Mouse (Mus musculus): ENCODE results near the gene Trim58. TPM values are rescaled to one million over a fixed set of nuclear protein-coding genes. Genes with fewer than 3 reads are reported as not detected.
A peak's percentile ranks its signal among the peaks of the same experiment; 100 is the strongest.

Trim58 gene
- polyA plus RNA-seq, 1 experiment = not detected

DNA sequence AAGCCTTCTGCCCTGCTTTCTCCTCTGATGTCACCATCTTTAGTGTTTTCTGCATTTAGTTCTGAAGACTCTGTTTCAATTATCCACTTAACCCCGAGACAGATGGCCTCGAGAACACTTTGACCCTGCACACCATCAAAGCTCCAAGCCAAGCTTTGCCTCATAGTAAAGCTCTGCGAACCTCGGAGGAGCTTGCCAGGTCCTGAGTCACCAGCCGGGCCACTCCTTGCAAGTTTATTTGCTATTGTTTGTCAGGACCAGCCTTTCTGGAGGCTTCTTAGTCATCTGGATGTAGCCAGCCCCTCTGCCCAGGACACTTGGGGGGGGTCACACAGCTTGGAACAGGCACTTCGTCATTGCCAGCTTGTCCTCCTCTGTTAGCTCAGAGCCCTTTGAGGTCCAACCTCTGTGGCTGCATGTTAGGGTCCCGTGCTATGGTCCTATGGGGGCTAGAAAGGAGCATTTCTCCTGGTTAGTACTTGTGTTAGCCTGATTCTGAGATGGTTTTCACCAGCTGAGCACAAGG is 2.0 kb upstream of the Trim58 start:
- Histone ChIP-seq H3K79me2 (ENCODE audit: control insufficient read depth, insufficient read depth) (no peaks in the 10 kb centered on the region), H3K79me3 (ENCODE audit: low read depth) (no peaks in the 10 kb centered on the region), H3K4me3 (ENCODE audit: insufficient read depth, poor library complexity, severe bottlenecking) (no peak overlapping the region), H3K27me3 (ENCODE audit: control insufficient read depth, insufficient read depth, insufficient read length) (peaks cover 13% of the 10 kb centered on the region), H3K36me3 (ENCODE audit: control insufficient read depth, insufficient read depth) (no peaks in the 10 kb centered on the region), H3ac (ENCODE audit: control insufficient read depth, insufficient read length, low read depth) (no peak overlapping the region)
- no peak for TF ChIP-seq USF1 (IDR thresholded peaks at IDR 0.05; ENCODE audit: low read depth)

- Histone ChIP-seq H3K79me3 (ENCODE audit: low read depth) (no peaks in the 10 kb centered on the region), H3K27me3 (ENCODE audit: control insufficient read depth, insufficient read depth, insufficient read length) (peaks cover 20% of the 10 kb centered on the region), H3ac (ENCODE audit: control insufficient read depth, insufficient read length, low read depth) (no peak overlapping the region), H3K36me3 (ENCODE audit: control insufficient read depth, insufficient read depth) (no peaks in the 10 kb centered on the region), H3K4me3 (ENCODE audit: insufficient read depth, poor library complexity, severe bottlenecking) (no peak overlapping the region), H3K79me2 (ENCODE audit: control insufficient read depth, insufficient read depth) (no peaks in the 10 kb centered on the region)
- no peak for TF ChIP-seq MYOG (IDR thresholded peaks at IDR 0.05; ENCODE audit: control insufficient read depth, extremely low read depth, insufficient read length)
- no peak for TF ChIP-seq USF1 (IDR thresholded peaks at IDR 0.05; ENCODE audit: low read depth)
- TF ChIP-seq FOSL1 (IDR thresholded peaks at IDR 0.05; ENCODE audit: insufficient read depth, low read length, poor library complexity, severe bottlenecking) = no peak
- TF ChIP-seq CEBPB (IDR thresholded peaks at IDR 0.05; ENCODE audit: low read depth) = no peak
- TF ChIP-seq CTCF (IDR thresholded peaks at IDR 0.05; ENCODE audit: control insufficient read depth, insufficient read depth, insufficient read length) = no peak
- no peak for TF ChIP-seq MAX (IDR thresholded peaks at IDR 0.05)
- TF ChIP-seq MYOD1 (IDR thresholded peaks at IDR 0.05; ENCODE audit: control insufficient read depth, insufficient read length, low read depth) = no peak
Observed at GRCm38 (mm10) chr11:58641057-58641456, 792 bp downstream of the Trim58 start.

DNA sequence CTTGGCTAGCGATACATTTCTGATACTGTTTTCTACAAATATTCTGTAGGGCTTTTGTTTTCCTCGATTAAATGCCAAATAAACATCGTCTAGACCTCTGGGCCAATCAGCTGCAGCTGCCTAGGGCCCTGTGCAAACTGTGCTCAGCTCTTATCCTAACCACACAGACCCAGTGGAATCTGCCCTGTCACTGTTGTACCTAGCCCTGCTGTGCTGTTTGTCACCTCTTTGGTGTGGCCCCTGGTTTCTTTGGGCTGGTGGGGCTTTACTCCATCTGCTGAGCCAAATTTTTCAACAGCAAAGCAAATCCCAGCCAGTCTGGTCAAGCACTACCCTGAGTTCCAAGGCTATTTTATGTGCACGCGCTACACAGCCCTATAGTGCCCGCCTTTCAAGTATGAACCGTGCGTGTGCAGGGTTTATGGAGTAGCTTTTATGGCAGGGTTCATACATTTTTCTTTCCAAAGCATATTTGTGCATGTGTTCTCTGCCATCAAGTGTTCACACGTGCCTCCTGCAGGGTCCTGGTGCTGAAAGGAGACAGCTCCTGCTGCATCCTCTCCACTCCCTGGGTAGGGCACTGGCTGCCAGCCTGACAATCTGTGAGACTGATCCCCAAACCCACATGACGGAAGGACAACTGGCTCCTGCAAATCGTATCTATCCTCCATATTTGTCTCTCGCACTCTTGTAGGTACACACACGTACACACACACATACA is 1.5 kb downstream of the Trim58 start:
- H3K27me3 ChIP-seq (ENCODE audit: control insufficient read depth, insufficient read depth, insufficient read length) = peaks cover 20% of the 10 kb centered on the region
- no peaks in the 10 kb centered on the region for H3K36me3 ChIP-seq (ENCODE audit: control insufficient read depth, insufficient read depth)
- no peaks in the 10 kb centered on the region for H3K79me2 ChIP-seq (ENCODE audit: control insufficient read depth, insufficient read depth)
- TF ChIP-seq MYOD1 (IDR thresholded peaks at IDR 0.05; ENCODE audit: control insufficient read depth, insufficient read length, low read depth) (no peak), USF1 (IDR thresholded peaks at IDR 0.05; ENCODE audit: low read depth) (no peak), FOSL1 (IDR thresholded peaks at IDR 0.05; ENCODE audit: insufficient read depth, low read length, poor library complexity, severe bottlenecking) (no peak), CEBPB (IDR thresholded peaks at IDR 0.05; ENCODE audit: low read depth) (no peak), CTCF (IDR thresholded peaks at IDR 0.05; ENCODE audit: control insufficient read depth, insufficient read depth, insufficient read length) (no peak), MYOG (IDR thresholded peaks at IDR 0.05; ENCODE audit: control insufficient read depth, extremely low read depth, insufficient read length) (no peak), MAX (IDR thresholded peaks at IDR 0.05) (no peak)
- H3K4me3 ChIP-seq (ENCODE audit: insufficient read depth, poor library complexity, severe bottlenecking) = no peak overlapping the region
- H3ac ChIP-seq (ENCODE audit: control insufficient read depth, insufficient read length, low read depth) = no peak overlapping the region
- no peaks in the 10 kb centered on the region for H3K79me3 ChIP-seq (ENCODE audit: low read depth)

GRCm38 (mm10) chr11:58643350-58643749 is 3.1 kb downstream of the Trim58 start:
- H3K79me2 ChIP-seq (ENCODE audit: control insufficient read depth, insufficient read depth) = no peaks in the 10 kb centered on the region
- H3K4me3 ChIP-seq (ENCODE audit: insufficient read depth, poor library complexity, severe bottlenecking) = no peak overlapping the region
- H3ac ChIP-seq (ENCODE audit: control insufficient read depth, insufficient read length, low read depth) = no peak overlapping the region
- no peaks in the 10 kb centered on the region for H3K36me3 ChIP-seq (ENCODE audit: control insufficient read depth, insufficient read depth)
- TF ChIP-seq CTCF (IDR thresholded peaks at IDR 0.05; ENCODE audit: control insufficient read depth, insufficient read depth, insufficient read length) (peak; percentile 2), MYOD1 (IDR thresholded peaks at IDR 0.05; ENCODE audit: control insufficient read depth, insufficient read length, low read depth) (no peak), MYOG (IDR thresholded peaks at IDR 0.05; ENCODE audit: control insufficient read depth, extremely low read depth, insufficient read length) (no peak)
- H3K79me3 ChIP-seq (ENCODE audit: low read depth) = no peaks in the 10 kb centered on the region
- peaks cover 20% of the 10 kb centered on the region for H3K27me3 ChIP-seq (ENCODE audit: control insufficient read depth, insufficient read depth, insufficient read length)

DNA sequence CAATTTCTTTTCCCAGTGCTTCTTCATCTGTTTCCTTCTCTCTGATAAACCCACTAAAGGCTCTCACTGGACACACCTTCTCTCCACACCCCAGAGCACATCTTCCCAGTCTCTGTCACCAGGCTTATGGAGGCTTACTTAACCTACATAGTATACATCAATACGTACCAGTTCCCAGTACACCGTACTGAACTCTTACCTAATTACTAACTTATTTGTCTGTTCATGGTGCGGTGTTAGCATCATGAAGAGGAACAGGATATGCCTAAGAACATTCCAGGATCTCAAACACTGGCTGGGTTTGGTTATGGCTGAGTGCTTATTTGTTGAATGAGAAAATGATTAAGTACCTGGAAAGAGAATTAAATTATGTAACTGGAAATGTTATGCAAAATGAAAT is 14.9 kb downstream of the Trim58 start:
- Histone ChIP-seq H3ac (ENCODE audit: control insufficient read depth, insufficient read length, low read depth) (no peak overlapping the region), H3K27me3 (ENCODE audit: control insufficient read depth, insufficient read depth, insufficient read length) (no peaks in the 10 kb centered on the region), H3K36me3 (ENCODE audit: control insufficient read depth, insufficient read depth) (no peaks in the 10 kb centered on the region), H3K4me3 (ENCODE audit: insufficient read depth, poor library complexity, severe bottlenecking) (no peak overlapping the region), H3K79me2 (ENCODE audit: control insufficient read depth, insufficient read depth) (no peaks in the 10 kb centered on the region), H3K79me3 (ENCODE audit: low read depth) (no peaks in the 10 kb centered on the region)
- TF ChIP-seq CTCF (IDR thresholded peaks at IDR 0.05; ENCODE audit: control insufficient read depth, insufficient read depth, insufficient read length) (no peak), FOSL1 (IDR thresholded peaks at IDR 0.05; ENCODE audit: insufficient read depth, low read length, poor library complexity, severe bottlenecking) (no peak), USF1 (IDR thresholded peaks at IDR 0.05; ENCODE audit: low read depth) (no peak), CEBPB (IDR thresholded peaks at IDR 0.05; ENCODE audit: low read depth) (no peak), MYOG (IDR thresholded peaks at IDR 0.05; ENCODE audit: control insufficient read depth, extremely low read depth, insufficient read length) (no peak), MYOD1 (IDR thresholded peaks at IDR 0.05; ENCODE audit: control insufficient read depth, insufficient read length, low read depth) (no peak), MAX (IDR thresholded peaks at IDR 0.05) (no peak)

GRCm38 (mm10) chr11:58658596-58658995 is 18.3 kb downstream of the Trim58 start, which contains the start of gene Olfr322:
Olfr322 (plus strand) TSS chr11:58658782.
- H3K4me3 ChIP-seq (ENCODE audit: insufficient read depth, poor library complexity, severe bottlenecking) = no peak within 1 kb of the TSS
- H3K79me2 ChIP-seq (ENCODE audit: control insufficient read depth, insufficient read depth) = no peaks in the 10 kb centered on the region
- H3K27me3 ChIP-seq (ENCODE audit: control insufficient read depth, insufficient read depth, insufficient read length) = no peaks in the 10 kb centered on the region
- no peaks in the 10 kb centered on the region for H3K36me3 ChIP-seq (ENCODE audit: control insufficient read depth, insufficient read depth)
- H3K79me3 ChIP-seq (ENCODE audit: low read depth) = no peaks in the 10 kb centered on the region
- H3ac ChIP-seq (ENCODE audit: control insufficient read depth, insufficient read length, low read depth) = no peak within 1 kb of the TSS
- TF ChIP-seq USF1 (IDR thresholded peaks at IDR 0.05; ENCODE audit: low read depth) (no peak), FOSL1 (IDR thresholded peaks at IDR 0.05; ENCODE audit: insufficient read depth, low read length, poor library complexity, severe bottlenecking) (no peak), MYOG (IDR thresholded peaks at IDR 0.05; ENCODE audit: control insufficient read depth, extremely low read depth, insufficient read length) (no peak), MAX (IDR thresholded peaks at IDR 0.05) (no peak), CEBPB (IDR thresholded peaks at IDR 0.05; ENCODE audit: low read depth) (no peak), MYOD1 (IDR thresholded peaks at IDR 0.05; ENCODE audit: control insufficient read depth, insufficient read length, low read depth) (no peak)

All from C2C12 (cell line).